Mouse (Mus musculus) B cell, adult (primary cell): ENCODE results near the gene Pgs1. TPM values are rescaled to one million over a fixed set of nuclear protein-coding genes. Genes with fewer than 3 reads are reported as not detected.

Source experiments
- total RNA-seq: library from RNA; stranded (reverse); gene quantifications from 4 replicates; pipeline ENCODE4 v1.2.4, GENCODE M21; 2023; ENCODE audit not compliant: inconsistent age

Gene Pgs1
- total RNA-seq: 39.7 to 45.2 TPM (median 42.5 TPM) in 4 replicates

DNA sequence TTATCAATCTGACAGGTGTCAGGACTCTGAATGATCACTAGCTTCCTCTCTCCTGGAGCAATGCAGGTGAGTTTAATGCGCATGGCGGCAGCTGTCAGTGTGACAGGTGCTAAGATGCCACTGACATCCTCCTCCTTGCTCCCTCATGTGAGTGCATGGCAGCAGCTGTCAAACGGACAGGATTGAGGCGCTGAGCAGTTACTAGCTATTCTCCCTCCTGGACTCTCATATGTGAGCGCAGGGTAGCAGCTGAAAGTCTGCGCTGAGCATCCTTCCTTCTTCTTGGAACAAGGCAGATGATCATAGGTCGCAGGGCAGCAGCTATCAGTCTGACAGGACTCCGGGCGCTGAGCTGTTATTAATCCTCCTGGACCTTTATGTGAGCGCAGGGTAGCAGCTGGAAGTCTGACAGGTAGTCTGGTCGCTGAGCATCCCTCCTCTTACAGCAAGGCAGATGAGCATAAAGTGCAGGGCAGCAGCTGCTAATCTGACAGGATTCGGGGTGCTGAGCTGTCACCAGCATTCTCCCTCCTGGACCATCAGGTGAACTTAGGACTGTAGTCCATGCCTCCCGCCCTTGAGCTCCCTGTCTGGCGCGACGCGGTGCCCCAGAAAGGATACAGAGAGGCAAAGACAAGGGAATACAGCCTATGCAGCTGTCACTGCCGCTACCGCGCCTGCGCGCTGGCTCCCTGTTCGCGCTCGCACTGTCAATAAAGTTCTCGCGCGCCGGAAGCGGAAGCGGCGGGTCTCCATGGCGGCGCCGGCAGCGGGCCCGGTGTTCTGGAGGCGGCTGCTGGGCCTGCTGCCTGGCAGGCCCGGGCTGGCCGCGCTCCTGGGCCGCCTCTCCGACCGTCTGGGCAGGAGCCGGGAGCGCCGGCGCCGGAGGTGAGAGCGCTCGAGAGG lies at the start of gene Pgs1:
Gene Pgs1 (plus strand): TSS at position 167 of the 906 bp plus-strand sequence.

DNA sequence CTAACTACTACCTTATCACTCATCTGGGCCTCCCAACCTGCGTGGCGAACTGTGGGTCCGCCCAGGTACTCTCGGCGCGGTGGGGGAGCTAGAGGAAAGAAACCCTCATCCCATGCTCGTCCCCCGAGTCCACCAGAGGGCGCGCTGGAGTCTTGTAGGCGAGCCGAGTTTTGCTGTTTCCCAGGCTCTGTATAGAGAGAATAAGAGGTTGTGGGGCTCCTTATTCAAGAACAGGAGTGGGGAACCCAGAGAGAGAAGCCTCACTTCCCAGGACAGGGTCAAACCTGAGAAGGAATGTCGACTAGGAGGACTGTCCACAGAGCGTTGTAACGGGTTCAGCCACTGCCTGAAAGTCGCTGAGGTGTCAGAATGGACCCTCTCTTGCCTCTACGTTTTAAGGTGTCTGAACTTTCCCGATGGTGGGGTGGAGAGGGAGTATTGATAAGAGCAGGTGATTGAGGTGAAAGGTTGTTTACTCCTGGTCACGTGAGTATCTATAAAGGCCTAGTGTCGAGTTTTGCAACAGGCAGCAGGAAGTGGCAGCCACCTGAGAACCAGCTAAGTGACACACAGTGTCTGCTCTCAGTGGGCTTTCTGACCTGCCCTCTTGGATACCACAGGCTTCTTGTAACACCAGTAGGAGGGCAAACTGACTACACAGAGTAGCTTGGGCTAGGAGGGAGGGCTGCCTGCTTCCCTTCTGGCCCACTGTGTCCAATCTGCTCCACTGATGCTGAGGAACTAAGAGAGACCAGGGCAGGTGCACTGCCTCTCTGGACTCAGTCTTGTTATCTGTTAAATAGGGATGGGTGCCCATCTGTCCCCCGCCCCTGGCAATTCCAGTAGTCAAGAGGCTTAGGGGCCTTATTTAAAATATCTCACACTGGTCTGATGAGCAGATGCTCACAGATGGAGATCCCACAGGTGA lies 15.9 kb upstream of the Pgs1 start, which contains the start of gene Socs3:
Gene Socs3 (minus strand): TSS at position 103 of the 928 bp plus-strand sequence.

Other genes with a start within 250 kb of the Pgs1 start
- 62.9 to 82.9 TPM (median 68.0 TPM) in 4 replicates for gene Tmc8, start 204.2 kb upstream of the Pgs1 start, total RNA-seq
- 139 to 192 TPM (median 154 TPM) in 4 replicates for gene Tmc6, start 204.1 kb upstream of the Pgs1 start, total RNA-seq
- gene 6030468B19Rik, start 188.6 kb upstream of the Pgs1 start, total RNA-seq: 2.4 to 5.4 TPM (median 2.6 TPM) in 4 replicates
- gene Gm20708, start 176.6 kb upstream of the Pgs1 start, total RNA-seq: 9.2 to 15.2 TPM (median 11.7 TPM) in 4 replicates
- 177 to 196 TPM (median 184 TPM) in 4 replicates for gene Syngr2, start 176.6 kb upstream of the Pgs1 start, total RNA-seq
- gene Afmid, start 160.4 kb upstream of the Pgs1 start, total RNA-seq: 22.5 to 25.5 TPM (median 23.7 TPM) in 4 replicates
- gene Tk1, start 160.2 kb upstream of the Pgs1 start, total RNA-seq: 36.8 to 49.7 TPM (median 40.1 TPM) in 4 replicates
- 2.0 to 3.8 TPM (median 2.9 TPM) in 4 replicates for gene Birc5, start 137.0 kb upstream of the Pgs1 start, total RNA-seq
- not detected in 4 replicates for gene Tmem235, start 125.5 kb upstream of the Pgs1 start, total RNA-seq
- 1.4 to 3.8 TPM (median 2.7 TPM) in 4 replicates for gene Tha1, start 112.8 kb upstream of the Pgs1 start, total RNA-seq
- gene Socs3, start 16.2 kb upstream of the Pgs1 start, total RNA-seq: 48.6 to 53.9 TPM (median 51.8 TPM) in 4 replicates
- 0.93 to 1.2 TPM (median 1.1 TPM) in 4 replicates for gene Dnah17, start 144.3 kb downstream of the Pgs1 start, total RNA-seq